Mouse (Mus musculus) macrophage (primary cell): ENCODE measurements at regions not wholly inside any gene's neighbourhood (a gene's known extent, or its start where the extent isn't known, plus 50 kb on each side); places are given as distances from the start of the nearest gene placed in this dataset.
"Not testable (repeated sequence)": the region's sequence is repeated elsewhere in the genome, so short reads cannot be mapped to it uniquely, and the experiment has no call there.

ENCODE experiments used
- H3K27ac ChIP-seq: fragments of 350-480 bp; formaldehyde crosslinking; 2 replicates; pipeline ENCODE4 v1.9.0; 2021
- H3K36me3 ChIP-seq: fragments of 350-480 bp; formaldehyde crosslinking; 2 replicates; pipeline ENCODE4 v1.9.0; 2021; ENCODE audit errors: inconsistent target
- H3K4me3 ChIP-seq: fragments of 350-480 bp; formaldehyde crosslinking; 2 replicates; pipeline ENCODE4 v1.9.0; 2021; ENCODE audit errors: inconsistent target
- H3K79me2 ChIP-seq: fragments of 350-480 bp; formaldehyde crosslinking; 2 replicates; pipeline ENCODE4 v1.9.0; 2021; ENCODE audit errors: inconsistent target
- WGBS: methylation state at CpG from one replicate; pipeline ENCODE4 v1.1.7; 2026; ENCODE audit warnings: inconsistent platforms; ENCODE audit not compliant: missing documents; 5-methylcytosine and 5-hydroxymethylcytosine counted together

DNA sequence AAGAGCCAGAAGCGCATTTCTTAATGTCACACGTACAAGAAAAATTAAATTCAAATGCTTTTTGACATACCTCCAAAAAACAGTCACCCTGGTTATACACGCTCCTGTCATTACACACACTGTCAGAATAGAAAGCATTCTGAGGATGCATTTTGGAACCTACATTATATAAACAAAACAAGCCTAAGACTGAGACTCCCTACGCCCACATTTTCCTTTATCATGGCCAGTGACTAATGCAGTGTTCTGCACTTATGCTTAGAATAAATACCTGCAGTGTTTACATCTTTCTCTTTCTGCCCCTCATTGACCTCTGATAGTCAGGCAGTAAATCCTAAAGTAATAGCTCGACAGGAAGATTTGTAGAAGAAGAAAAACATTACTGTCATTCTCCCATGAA, 354.7 kb upstream of the Pkdcc start:
- H3K36me3 ChIP-seq = no peaks in the 10 kb centered on the region
- no peak overlapping the region for H3K27ac ChIP-seq
- no peaks in the 10 kb centered on the region for H3K79me2 ChIP-seq
- 88% methylated on average over 5 of the region's 5 CpGs for WGBS
- no peak overlapping the region for H3K4me3 ChIP-seq

DNA sequence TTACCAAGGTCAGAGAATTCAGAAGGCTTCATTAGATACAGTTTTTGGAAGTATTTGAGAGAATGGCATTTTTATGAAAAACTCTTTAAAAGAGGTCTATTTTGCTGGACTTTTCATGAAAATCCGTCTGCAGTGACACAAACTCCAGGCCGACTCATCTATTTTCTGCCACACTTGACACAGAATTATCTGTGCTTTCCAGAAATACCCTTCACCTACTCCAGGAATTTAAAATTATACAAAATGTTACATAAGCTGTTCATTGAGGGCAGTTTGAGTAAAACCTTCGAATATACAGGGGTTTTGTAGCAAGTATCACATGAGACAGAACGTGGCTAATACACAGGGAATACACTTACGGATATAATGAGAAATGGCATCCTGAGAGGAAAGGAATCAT, 354.1 kb upstream of the Pkdcc start:
- no peaks in the 10 kb centered on the region for H3K36me3 ChIP-seq
- 93% methylated on average over 5 of the region's 5 CpGs for WGBS
- no peak overlapping the region for H3K27ac ChIP-seq
- no peaks in the 10 kb centered on the region for H3K79me2 ChIP-seq
- no peak overlapping the region for H3K4me3 ChIP-seq

DNA sequence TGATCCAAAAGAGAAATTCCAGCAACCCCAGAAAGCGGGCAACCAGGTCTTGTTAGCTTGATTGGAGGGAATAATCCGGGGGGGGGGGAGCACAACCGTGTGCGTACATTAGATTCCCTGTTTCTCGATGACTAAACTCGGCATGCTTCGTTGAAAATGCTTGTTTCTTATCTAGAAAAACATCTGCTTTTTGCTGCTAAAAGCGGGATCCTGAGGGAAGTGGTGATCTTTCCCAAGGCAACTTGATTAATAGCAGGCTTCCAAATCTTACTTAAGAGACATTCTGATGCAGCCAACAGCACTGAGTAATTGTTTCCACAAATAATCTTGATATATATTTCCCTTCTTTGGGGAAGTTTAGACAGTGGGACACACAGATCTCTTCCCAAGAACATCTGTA, 338.0 kb upstream of the Pkdcc start:
- WGBS = 39% methylated on average over 8 of the region's 8 CpGs
- Histone ChIP-seq H3K4me3 (no peak overlapping the region), H3K79me2 (no peaks in the 10 kb centered on the region), H3K27ac (no peak overlapping the region), H3K36me3 (no peaks in the 10 kb centered on the region)

DNA sequence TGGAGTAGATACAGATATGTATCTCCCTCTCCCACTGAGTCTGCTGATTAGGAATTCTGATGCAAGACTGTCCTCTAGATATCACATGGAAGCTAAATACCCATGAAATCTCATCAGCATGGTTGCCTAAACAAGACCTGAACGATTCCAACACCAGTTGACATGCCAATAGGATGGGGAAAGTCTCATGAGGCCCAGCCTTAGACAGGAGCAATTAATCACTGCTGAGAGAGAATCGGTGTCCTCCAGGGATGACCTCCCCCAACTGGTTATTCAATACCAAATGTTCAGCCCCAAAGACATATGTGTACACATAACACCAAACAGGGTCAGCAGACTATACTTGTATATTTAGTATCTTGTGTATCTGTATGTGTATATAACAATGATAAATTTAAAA, 314.5 kb upstream of the Pkdcc start:
- no peak overlapping the region for H3K4me3 ChIP-seq

DNA sequence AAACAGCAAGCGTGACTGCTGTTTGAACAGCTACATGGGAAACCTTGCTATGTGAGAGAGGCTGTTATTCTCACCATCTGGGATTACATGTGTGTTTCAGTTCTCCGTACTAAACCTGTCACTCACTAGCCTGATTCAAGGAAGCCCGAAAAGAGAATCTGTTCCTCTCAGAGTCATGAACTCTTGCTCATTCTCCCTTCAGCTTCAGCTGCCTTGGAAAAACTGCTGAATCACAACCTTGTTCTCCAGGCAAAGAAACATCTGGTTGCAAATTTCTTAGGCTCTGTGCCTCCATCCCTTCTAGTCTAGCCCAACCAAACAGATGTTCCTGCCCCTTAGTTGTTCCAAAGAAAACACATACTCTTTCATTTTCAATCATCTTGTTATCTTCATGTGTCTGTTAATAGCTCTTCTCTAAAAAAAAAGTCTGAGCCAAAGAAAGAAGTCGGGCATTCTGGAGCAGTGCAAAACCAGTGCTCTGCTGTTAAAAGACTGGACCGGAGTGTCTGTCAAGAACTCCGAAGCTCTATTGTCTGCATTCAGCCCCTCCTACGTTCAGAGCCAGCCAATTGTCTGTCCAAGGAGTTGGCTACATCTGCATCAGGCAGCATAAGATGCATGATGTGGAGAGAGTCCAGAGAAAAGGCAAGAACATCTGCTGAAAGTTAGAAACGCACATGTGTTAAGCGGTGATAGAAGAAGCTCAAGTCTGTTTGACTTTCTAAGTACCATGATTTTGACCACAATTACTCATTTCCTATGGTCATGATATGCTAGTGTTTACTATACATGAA, 313.8 kb upstream of the Pkdcc start:
- no peak overlapping the region for H3K27ac ChIP-seq
- H3K36me3 ChIP-seq = no peaks in the 10 kb centered on the region
- WGBS = 78% methylated on average over 9 of the region's 9 CpGs
- H3K79me2 ChIP-seq = no peaks in the 10 kb centered on the region
- H3K4me3 ChIP-seq = no peak overlapping the region

More for the DNA sequence above, 314.5 kb upstream of the Pkdcc start:
- no peaks in the 10 kb centered on the region for H3K79me2 ChIP-seq
- 78% methylated on average over 2 of the region's 2 CpGs for WGBS
- no peak overlapping the region for H3K27ac ChIP-seq
- no peaks in the 10 kb centered on the region for H3K36me3 ChIP-seq

DNA sequence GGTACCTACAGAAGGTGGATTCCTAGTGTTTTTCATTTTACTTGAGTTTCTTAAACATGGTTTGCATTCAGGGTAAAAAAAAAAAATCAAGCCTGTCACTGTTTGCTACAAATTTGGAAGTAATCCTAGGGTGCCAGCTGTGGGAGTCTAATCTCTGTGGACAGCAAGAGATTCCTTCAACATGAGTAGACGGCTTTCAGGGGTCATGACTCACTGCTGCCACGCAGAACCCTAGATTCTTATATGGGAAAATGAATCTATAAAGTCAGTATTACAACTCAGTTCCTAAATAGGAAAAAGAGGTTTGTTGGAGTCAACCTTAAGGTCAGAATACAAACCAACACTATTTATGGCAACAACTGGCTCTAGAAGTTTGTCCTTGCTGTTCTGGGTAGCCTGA, 310.1 kb upstream of the Pkdcc start:
- Histone ChIP-seq H3K27ac (no peak overlapping the region), H3K79me2 (no peaks in the 10 kb centered on the region), H3K4me3 (no peak overlapping the region), H3K36me3 (no peaks in the 10 kb centered on the region)
- WGBS = 93% methylated on average over 2 of the region's 2 CpGs

DNA sequence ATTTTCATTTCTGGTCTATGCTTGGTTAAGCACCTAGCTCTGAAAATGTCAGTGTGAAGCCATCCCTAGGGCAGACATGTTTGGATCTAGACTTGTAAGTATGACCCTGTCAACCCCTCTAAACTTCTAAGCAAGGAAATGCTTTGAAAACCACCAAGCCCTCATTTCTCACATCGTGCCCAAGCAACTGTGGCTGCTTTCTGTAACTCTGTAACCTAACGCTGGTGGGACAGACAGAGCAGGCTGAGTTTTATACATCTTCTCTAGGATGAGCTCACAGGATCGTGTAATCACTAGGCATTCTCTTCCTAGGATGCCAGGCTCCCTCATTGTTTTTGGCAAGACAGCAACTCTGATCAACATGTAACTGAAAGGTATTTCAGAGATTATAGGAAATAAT, 309.6 kb upstream of the Pkdcc start:
- Histone ChIP-seq H3K4me3 (no peak overlapping the region), H3K36me3 (no peaks in the 10 kb centered on the region), H3K79me2 (no peaks in the 10 kb centered on the region), H3K27ac (no peak overlapping the region)
- WGBS = 76% methylated on average over 3 of the region's 3 CpGs

DNA sequence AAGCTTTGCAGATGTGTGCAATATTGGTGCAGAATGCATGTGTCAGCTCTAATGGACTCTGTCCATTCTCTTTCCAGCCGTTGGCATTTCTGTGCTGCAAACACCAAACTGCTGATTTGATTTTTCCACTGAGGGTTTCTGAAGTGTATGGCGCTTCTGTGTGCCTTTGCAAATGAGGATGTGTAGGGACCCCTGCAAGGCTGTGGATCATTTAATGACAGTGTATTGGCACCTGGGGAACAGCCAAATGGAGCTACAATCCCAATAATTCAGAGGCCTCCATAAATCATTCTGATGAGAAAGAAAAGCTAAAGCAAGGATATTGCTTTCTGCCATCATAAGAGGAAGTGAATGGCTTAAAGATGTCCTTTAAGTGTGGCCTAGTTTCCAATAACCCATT, 305.9 kb upstream of the Pkdcc start:
- Histone ChIP-seq H3K4me3 (no peak overlapping the region), H3K27ac (no peak overlapping the region), H3K36me3 (no peaks in the 10 kb centered on the region), H3K79me2 (no peaks in the 10 kb centered on the region)
- 81% methylated on average over 2 of the region's 2 CpGs for WGBS

DNA sequence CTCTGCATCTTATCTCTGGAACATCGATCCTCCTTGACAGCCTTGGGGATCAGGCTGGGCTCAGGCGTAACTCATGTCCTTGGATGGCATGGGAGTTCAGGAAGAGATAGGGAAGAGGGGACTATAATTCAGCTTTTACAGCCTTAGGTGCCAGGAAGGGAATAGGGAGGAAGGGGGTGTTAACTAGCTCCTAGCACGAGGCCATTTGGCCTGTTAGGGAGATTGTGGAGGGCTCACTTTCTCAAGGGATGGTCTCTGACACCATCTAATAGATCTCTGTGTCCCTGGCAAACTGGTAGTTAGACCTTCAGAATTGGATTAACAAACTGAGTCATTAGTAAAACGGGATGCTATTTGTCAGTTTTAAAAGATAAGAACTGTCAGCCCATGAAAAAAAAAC, 292.1 kb upstream of the Pkdcc start:
- H3K4me3 ChIP-seq, H3K27ac ChIP-seq, H3K79me2 ChIP-seq, H3K36me3 ChIP-seq: not testable (repeated sequence)
- 60% methylated on average over 4 of the region's 4 CpGs for WGBS

DNA sequence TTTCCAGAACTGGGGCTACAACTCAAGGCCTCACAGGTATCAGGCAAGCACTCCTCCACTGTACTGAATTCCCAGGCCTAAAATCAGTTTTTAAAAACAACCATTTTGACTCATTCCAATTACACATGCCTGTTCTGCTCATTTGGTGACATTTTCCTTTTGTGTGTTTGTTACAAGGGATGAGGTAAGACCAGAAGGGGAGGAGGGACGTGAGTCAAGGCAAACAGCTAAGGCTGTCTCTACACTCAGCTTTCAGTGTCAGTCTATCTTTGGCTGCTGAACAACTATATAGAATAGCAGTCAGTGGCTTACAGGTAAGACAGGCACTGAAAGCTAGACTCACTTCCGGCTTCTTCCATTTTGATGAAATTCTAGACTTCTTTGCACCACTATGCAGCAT, 289.3 kb upstream of the Pkdcc start:
- Histone ChIP-seq H3K36me3 (no peaks in the 10 kb centered on the region), H3K79me2 (no peaks in the 10 kb centered on the region), H3K27ac (no peak overlapping the region), H3K4me3 (no peak overlapping the region)
- 95% methylated on average over 2 of the region's 2 CpGs for WGBS

DNA sequence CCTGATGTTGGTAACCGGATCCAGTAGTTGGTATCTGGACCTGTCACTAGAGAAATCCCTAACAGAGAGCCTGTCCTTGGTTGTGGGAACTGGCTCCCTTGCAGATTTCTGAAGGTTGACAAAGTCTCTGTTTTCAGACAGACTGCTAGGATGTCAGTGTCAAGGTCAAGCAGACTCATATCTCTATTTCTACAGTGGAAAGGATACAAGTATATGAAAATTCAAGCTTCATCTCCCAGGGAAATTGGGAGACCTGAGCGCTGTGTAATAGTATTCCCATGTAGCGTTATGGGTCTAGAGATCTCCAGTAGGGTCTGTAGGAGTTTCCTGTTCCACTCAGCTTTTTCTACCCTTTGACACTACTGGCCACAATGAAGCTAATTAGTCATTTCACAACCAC, 287.4 kb upstream of the Pkdcc start:
- no peaks in the 10 kb centered on the region for H3K36me3 ChIP-seq
- no peaks in the 10 kb centered on the region for H3K79me2 ChIP-seq
- WGBS = 86% methylated on average over 3 of the region's 3 CpGs
- H3K4me3 ChIP-seq = no peak overlapping the region
- no peak overlapping the region for H3K27ac ChIP-seq

DNA sequence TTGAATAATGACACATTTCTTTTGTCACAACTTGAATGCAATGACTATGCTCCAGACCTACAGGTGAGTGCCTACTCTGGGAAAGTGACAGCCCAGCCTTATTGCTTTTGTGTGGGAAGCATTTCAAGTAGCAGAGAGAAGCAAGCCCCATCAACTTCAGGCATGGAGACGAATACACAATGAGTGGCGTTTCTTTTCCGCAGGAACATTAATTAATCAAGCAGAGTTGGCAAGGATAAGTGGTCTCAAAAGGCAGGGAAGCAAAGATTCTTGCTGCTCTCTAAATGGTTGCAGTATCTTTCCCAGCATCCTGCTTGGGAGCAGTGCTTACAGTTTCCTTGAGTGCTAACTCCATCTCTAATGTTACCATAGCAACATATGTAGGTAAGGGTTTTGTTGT, 285.6 kb upstream of the Pkdcc start:
- Histone ChIP-seq H3K79me2 (no peaks in the 10 kb centered on the region), H3K4me3 (no peak overlapping the region), H3K36me3 (no peaks in the 10 kb centered on the region), H3K27ac (no peak overlapping the region)
- whole genome bisulfite sequencing = 66% methylated on average over 3 of the region's 3 CpGs

DNA sequence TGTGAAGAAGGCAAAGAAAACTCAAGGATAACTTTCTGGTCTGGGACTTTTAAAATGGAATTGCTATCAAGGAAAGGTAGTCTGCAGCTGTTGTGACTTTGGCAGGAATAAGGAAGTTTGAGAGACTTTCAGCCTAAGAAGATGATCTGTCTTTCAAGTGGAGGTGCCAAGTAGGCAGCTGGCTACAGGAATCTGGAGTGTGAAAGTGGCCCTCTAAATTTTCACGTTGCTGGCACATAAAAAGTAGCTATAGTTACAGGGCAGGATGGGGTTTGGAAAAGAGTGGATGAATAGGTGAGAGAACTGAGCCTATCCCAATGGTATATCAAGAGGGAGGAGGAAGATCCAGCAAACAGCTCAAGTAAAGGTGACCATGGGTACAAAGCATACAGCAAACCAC, 284.4 kb upstream of the Pkdcc start:
- 42% methylated on average over 1 of the region's 1 CpGs for WGBS
- H3K36me3 ChIP-seq = no peaks in the 10 kb centered on the region

DNA sequence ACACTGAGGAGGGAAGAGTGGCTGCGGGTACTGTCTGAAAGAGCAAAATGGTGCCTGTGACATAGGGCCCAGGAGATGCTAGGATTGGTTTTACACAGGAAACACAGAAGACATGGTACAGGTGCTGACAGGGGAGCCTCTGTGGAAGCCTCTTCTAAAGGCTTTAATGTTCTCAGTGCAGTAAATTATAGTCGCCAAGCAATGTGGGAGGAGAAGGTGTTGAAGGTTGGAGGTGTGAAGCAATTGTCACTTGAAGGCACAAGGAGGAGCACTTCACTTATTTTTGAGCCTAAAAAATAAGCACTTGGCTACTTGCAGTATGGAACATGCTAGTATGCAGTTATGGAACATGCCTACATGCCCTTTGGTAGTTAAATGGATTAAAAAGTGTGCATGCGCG, 283.6 kb upstream of the Pkdcc start:
- Histone ChIP-seq H3K27ac (no peak overlapping the region), H3K79me2 (no peaks in the 10 kb centered on the region), H3K36me3 (no peaks in the 10 kb centered on the region), H3K4me3 (no peak overlapping the region)
- WGBS = 76% methylated on average over 2 of the region's 4 CpGs

More for the DNA sequence above, 284.4 kb upstream of the Pkdcc start:
- no peak overlapping the region for H3K4me3 ChIP-seq
- no peaks in the 10 kb centered on the region for H3K79me2 ChIP-seq
- H3K27ac ChIP-seq = no peak overlapping the region

DNA sequence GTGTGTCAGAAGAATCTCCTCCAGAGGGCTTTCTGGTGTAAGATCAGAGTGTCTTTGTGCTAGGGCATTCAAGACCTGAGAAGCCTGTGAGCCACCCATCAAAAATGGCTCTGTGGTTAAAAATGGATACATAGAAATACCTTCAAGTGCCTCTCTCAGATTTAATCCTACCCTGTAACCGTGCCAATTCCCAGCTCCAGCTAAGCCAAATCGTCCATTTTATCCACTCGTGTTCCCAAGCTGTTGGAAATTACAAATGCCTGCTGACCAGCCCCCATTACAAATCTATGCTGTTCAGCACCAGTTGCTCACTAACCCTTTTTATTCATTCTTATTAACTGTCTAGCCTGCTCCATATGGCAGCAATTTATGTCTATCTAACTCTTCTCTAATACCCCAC, 278.3 kb upstream of the Pkdcc start:
- Histone ChIP-seq H3K27ac (no peak overlapping the region), H3K36me3 (no peaks in the 10 kb centered on the region), H3K79me2 (no peaks in the 10 kb centered on the region), H3K4me3 (no peak overlapping the region)
- WGBS = 92% methylated on average over 3 of the region's 3 CpGs

DNA sequence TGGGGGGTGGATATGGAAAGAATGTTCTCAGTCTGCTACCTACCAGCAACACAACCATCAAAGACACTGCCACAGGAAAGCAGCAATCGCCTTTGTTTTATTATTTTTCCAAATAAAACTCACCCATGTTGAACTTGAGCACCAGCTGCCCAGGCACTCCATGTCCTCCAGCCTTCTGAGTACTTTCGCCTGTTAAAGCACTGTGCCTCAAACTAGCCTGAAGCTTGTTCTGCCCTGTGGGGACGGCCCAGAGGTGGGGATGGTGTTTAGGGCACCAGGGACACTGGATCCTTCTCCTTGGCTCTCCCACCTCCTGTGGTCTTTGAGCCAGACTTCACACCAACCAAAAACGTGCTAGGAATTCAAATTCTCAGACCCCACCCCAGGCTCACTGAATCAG, 269.0 kb upstream of the Pkdcc start:
- no peaks in the 10 kb centered on the region for H3K79me2 ChIP-seq
- H3K36me3 ChIP-seq = no peaks in the 10 kb centered on the region
- H3K4me3 ChIP-seq = no peak overlapping the region
- H3K27ac ChIP-seq = no peak overlapping the region
- 70% methylated on average over 4 of the region's 4 CpGs for WGBS
